Comparison of ENCODE assay signal across 7 mouse cellular contexts in the genomic region with DNA sequence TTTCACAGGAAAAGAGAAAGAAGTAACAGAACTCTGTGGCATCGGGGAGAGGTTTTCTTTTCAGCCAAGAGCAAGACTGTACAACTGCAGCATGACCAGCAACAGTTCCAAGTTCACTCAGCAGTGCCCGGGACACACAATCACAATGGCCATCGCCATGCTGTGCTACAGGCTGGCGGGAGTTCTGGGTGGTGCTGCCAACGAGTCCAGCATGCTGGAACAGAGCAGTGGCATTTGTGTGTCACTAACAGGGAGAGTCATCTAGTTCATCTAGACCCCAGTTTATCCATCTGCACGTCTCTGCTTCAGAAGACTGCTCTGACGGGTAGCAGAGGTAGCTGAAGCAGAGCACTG.
DNase-seq lines count a peak whose midpoint lies in the region; ATAC-seq and TF ChIP-seq lines count a peak whose summit lies in the region.

No protein-coding gene starts in this region.

- peak overlapping the region; percentile 29 for H3K27ac ChIP-seq in liver, adult 2 months (replicated peaks; ENCODE audit: insufficient read depth, low read depth, low read length)
- H3K27ac ChIP-seq in liver, embryonic 11.5 days (ENCODE audit: low read depth, low read length), result no peak overlapping the region
- H3K27ac ChIP-seq in midbrain, embryonic 11.5 days (ENCODE audit: low read depth, low read length), result no peak overlapping the region

- H3K4me2 ChIP-seq in liver, embryonic 11.5 days, result no peak overlapping the region
- H3K4me2 ChIP-seq in midbrain, embryonic 11.5 days, result no peak overlapping the region

- peaks cover 32% of the 10 kb centered on the region for H3K4me1 ChIP-seq in liver, adult 2 months (ENCODE audit: control insufficient read depth, insufficient read depth, low read length)
- peaks cover 33% of the 10 kb centered on the region for H3K4me1 ChIP-seq in liver, embryonic 11.5 days (replicated peaks; ENCODE audit: control insufficient read depth, insufficient read depth, low read length)
- H3K4me1 ChIP-seq in midbrain, embryonic 11.5 days (ENCODE audit: control insufficient read depth, insufficient read depth, low read length), result no peaks in the 10 kb centered on the region

- no peak for ATAC-seq in liver, embryonic 11.5 days (replicated peaks; ENCODE audit: low FRiP score)
- ATAC-seq in midbrain, embryonic 11.5 days (ENCODE audit: low FRiP score), result no peak

- TF ChIP-seq CTCF in liver, adult 2 months (IDR thresholded peaks at IDR 0.05; ENCODE audit: low read depth, low read length), result no peak

- H3K79me2 ChIP-seq in liver, adult 2 months (ENCODE audit: control insufficient read depth, insufficient read depth, low read length), result no peaks in the 10 kb centered on the region; the same call in 1 of the 2 replicates

- no peak overlapping the region for H3K9ac ChIP-seq in liver, adult 2 months (ENCODE audit: low read depth, low read length)
- H3K9ac ChIP-seq in liver, embryonic 11.5 days (ENCODE audit: low read depth, low read length), result no peak overlapping the region
- H3K9ac ChIP-seq in midbrain, embryonic 11.5 days (ENCODE audit: low read length), result no peak overlapping the region

- no peaks in the 10 kb centered on the region; the same call in 1 of the 2 replicates for H3K36me3 ChIP-seq in liver, adult 2 months (ENCODE audit: control insufficient read depth, insufficient read depth, low read length)
- no peaks in the 10 kb centered on the region for H3K36me3 ChIP-seq in liver, embryonic 11.5 days (ENCODE audit: control insufficient read depth, insufficient read depth, low read length)
- H3K36me3 ChIP-seq in midbrain, embryonic 11.5 days (ENCODE audit: control insufficient read depth, insufficient read depth, low read length), result no peaks in the 10 kb centered on the region

- H3K4me3 ChIP-seq in liver, adult 2 months (ENCODE audit: insufficient read depth, low read depth, low read length), result no peak overlapping the region
- no peak overlapping the region for H3K4me3 ChIP-seq in liver, embryonic 11.5 days (ENCODE audit: low read depth, low read length)
- H3K4me3 ChIP-seq in midbrain, embryonic 11.5 days (ENCODE audit: low read depth, low read length), result no peak overlapping the region

- peak; percentile 92 for DNase-seq in liver, adult 2 months (ENCODE audit: extremely low read depth, low read depth, low spot score)
- DNase-seq in liver, embryonic 11.5 days (ENCODE audit: low spot score), result no peak
- DNase-seq in cerebellum, adult 9-11 months, result peak; percentile 85
- peak; percentile 65 for DNase-seq in gastrocnemius, postnatal 25 days
- peak; percentile 33 for DNase-seq in kidney, postnatal 14 days
- DNase-seq in c-Kit-positive CD71-positive TER-119-positive erythroid progenitor cells, embryonic 14.5 days (ENCODE audit: low spot score), result no peak
- DNase-seq in midbrain, embryonic 11.5 days (ENCODE audit: low spot score, missing footprints), result no peak

- WGBS in liver, adult 2 months, result 18% methylated on average over 7 of the region's 7 CpGs
- 71% methylated on average over 7 of the region's 7 CpGs for WGBS in liver, embryonic 11.5 days
- WGBS in midbrain, embryonic 11.5 days, result 81% methylated on average over 7 of the region's 7 CpGs

- TF ChIP-seq POLR2A in liver, adult 2 months (IDR thresholded peaks at IDR 0.05; ENCODE audit: extremely low read depth, insufficient read depth, low read length), result no peak

- no peaks in the 10 kb centered on the region for H3K27me3 ChIP-seq in liver, adult 2 months (ENCODE audit: control insufficient read depth, insufficient read depth, low read length)
- H3K27me3 ChIP-seq in liver, embryonic 11.5 days (replicated peaks; ENCODE audit: control insufficient read depth, insufficient read depth, low read length), result no peaks in the 10 kb centered on the region
- H3K27me3 ChIP-seq in midbrain, embryonic 11.5 days (ENCODE audit: control insufficient read depth, insufficient read depth, low read length), result no peaks in the 10 kb centered on the region

- no peaks in the 10 kb centered on the region for H3K9me3 ChIP-seq in liver, embryonic 11.5 days (ENCODE audit: control insufficient read depth, low read length)
- H3K9me3 ChIP-seq in midbrain, embryonic 11.5 days (ENCODE audit: control insufficient read depth, low read length), result no peaks in the 10 kb centered on the region

Comparison
In these comparisons a context has a peak if more than half of its experiments do, and no peak if none do; other contexts are left out.
1. DNase-seq: peak in liver, adult 2 months (single experiment), cerebellum, adult 9-11 months (single experiment), gastrocnemius, postnatal 25 days (single experiment) and kidney, postnatal 14 days (single experiment); none in liver, embryonic 11.5 days (single experiment), c-Kit-positive CD71-positive TER-119-positive erythroid progenitor cells, embryonic 14.5 days (single experiment) and midbrain, embryonic 11.5 days (single experiment).